Mouse (Mus musculus) hindbrain, embryonic 15.5 days (tissue): ENCODE results near the gene Iqschfp. TPM values are rescaled to one million over a fixed set of nuclear protein-coding genes. Genes with fewer than 3 reads are reported as not detected.
A peak's percentile ranks its signal among the peaks of the same experiment; 100 is the strongest.

Experiments
- ATAC-seq: fragments of 200-750 bp; cut with Nextera tagmentation; 2 replicates; pipeline ENCODE4 v1.8.0; 2017; ENCODE audit warnings: low read depth, moderate number of reproducible peaks, moderate TSS enrichment; ENCODE audit not compliant: low FRiP score
- H3K27ac ChIP-seq: fragments of 300-500 bp; sonication (generic); replicated peaks from 2 replicates; pipeline ENCODE4 v1.5.1; 2015; ENCODE audit warnings: mild to moderate bottlenecking, inconsistent platforms
- H3K27me3 ChIP-seq: fragments of 300-500 bp; sonication (generic); 2 replicates; pipeline ENCODE4 v1.6.1; 2015; ENCODE audit warnings: control low read depth, inconsistent platforms
- H3K36me3 ChIP-seq: fragments of 300-500 bp; sonication (generic); 2 replicates; pipeline ENCODE4 v1.6.1; 2015; ENCODE audit warnings: control low read depth, inconsistent platforms
- H3K4me1 ChIP-seq: fragments of 300-500 bp; sonication (generic); replicated peaks from 2 replicates; pipeline ENCODE4 v1.6.1; 2015; ENCODE audit warnings: control low read depth, inconsistent platforms
- H3K4me2 ChIP-seq: fragments of 300-500 bp; sonication (generic); 2 replicates; pipeline ENCODE4 v1.6.1; 2015; ENCODE audit warnings: moderate library complexity, mild to moderate bottlenecking, inconsistent platforms
- H3K4me3 ChIP-seq: fragments of 300-500 bp; sonication (generic); 2 replicates; pipeline ENCODE4 v1.5.1; 2015; ENCODE audit warnings: mild to moderate bottlenecking, inconsistent platforms
- H3K9ac ChIP-seq: fragments of 300-500 bp; sonication (generic); 2 replicates; pipeline ENCODE4 v1.6.1; 2015; ENCODE audit warnings: inconsistent platforms
- H3K9me3 ChIP-seq: fragments of 300-500 bp; sonication (generic); 2 replicates; pipeline ENCODE4 v1.6.1; 2016; ENCODE audit warnings: control low read depth, inconsistent platforms
- WGBS: fragments of 180-500 bp; shearing (Covaris S2); methylation state at CpG from one replicate; pipeline ENCODE4 v1.1.7; 2015; 5-methylcytosine and 5-hydroxymethylcytosine counted together
- polyA plus RNA-seq: library from polyadenylated mRNA; unstranded; fragments of >200 nt; fragmentation: Nextera tagmentation; extraction: Ambion mirVana; gene quantifications from 2 replicates; pipeline ENCODE4 v1.2.1, GENCODE M21; 2015

Iqschfp gene
- polyA plus RNA-seq, 1 experiment from 2014 or later: 7.3 TPM

DNA sequence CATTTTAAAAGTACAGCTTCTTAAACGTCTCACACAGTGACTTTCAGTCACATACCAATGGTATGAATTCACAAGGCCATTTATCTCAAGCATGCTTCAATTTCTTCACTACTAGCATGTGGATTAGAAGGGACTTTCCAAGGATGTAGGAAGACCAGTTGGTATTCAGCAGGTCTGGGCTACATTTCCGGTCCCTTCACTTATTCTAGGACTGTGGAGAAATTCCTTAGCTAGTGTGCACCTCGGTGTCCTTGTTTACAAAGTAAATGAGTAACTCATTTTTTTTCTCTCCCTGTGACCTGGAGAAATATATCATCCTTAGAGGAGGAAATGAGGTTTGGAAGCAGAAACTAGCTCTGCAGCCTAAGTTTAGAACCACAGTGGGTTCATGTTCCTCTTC, 578.0 kb downstream of the Iqschfp start:
- WGBS: 52% methylated on average over 3 of the region's 3 CpGs
- Histone ChIP-seq H3K4me1 (peaks cover 9% of the 10 kb centered on the region), H3K27me3 (0 out of 2 replicates have a peak, but pooled peaks cover 3% of the 10 kb centered on the region), H3K9me3 (no peaks in the 10 kb centered on the region), H3K27ac (no peak overlapping the region), H3K4me2 (no peak overlapping the region), H3K36me3 (no peaks in the 10 kb centered on the region), H3K9ac (no peak overlapping the region), H3K4me3 (no peak overlapping the region)
- no peak for ATAC-seq

DNA sequence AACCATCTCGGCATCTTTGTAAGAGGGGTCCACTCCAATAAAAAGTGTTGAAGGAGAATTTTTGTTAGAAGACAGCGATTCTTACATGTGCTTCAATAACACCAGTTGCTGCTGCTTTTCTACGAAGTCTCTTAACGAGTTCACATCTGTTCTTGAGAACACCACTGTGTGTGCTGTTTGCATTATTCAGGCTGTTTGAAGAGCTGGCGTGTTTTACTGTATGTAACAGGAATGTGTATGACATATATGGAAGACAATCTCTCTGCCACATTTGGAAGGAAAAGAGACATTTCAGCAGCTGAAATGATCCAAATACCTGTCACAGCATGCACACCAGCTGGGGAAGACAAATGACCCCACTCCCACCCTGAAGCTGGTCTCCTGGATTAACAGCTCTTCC, 578.6 kb downstream of the Iqschfp start:
- no peak overlapping the region for H3K27ac ChIP-seq
- ATAC-seq: no peak

DNA sequence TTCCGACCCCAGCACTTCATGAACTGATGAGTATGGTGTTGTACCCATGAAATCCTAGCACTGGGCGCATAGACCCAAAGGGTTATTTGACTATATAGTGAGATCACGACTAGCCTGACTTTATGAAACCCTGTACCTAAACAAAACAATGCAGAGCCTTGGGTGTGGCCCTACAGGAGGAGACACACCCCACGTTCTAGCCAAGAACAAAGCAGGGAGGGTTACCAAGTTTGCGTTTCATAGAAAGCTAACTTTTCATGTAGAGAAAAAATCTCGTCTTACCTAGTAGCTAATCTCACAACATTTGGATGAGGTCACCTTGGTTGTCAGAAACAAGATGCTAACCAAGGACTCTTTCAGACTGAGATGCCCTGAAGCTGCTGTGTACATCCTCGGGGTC, 584.3 kb downstream of the Iqschfp start:
- no peaks in the 10 kb centered on the region for H3K9me3 ChIP-seq
- H3K4me2 ChIP-seq: no peak overlapping the region
- WGBS: 94% methylated on average over 7 of the region's 7 CpGs
- no peaks in the 10 kb centered on the region for H3K27me3 ChIP-seq
- no peak overlapping the region for H3K9ac ChIP-seq
- no peaks in the 10 kb centered on the region for H3K4me1 ChIP-seq
- H3K27ac ChIP-seq: no peak overlapping the region
- no peaks in the 10 kb centered on the region for H3K36me3 ChIP-seq
- H3K4me3 ChIP-seq: no peak overlapping the region
- ATAC-seq: no peak

More for the DNA sequence above, 578.6 kb downstream of the Iqschfp start:
- WGBS: 72% methylated on average over 5 of the region's 5 CpGs
- Histone ChIP-seq H3K9me3 (no peaks in the 10 kb centered on the region), H3K4me3 (no peak overlapping the region), H3K9ac (no peak overlapping the region), H3K27me3 (0 out of 2 replicates have a peak, but pooled peaks cover 3% of the 10 kb centered on the region), H3K36me3 (no peaks in the 10 kb centered on the region), H3K4me1 (peaks cover 9% of the 10 kb centered on the region), H3K4me2 (no peak overlapping the region)

- no peak overlapping the region for H3K4me2 ChIP-seq
- H3K27me3 ChIP-seq: no peaks in the 10 kb centered on the region
- H3K9me3 ChIP-seq: no peaks in the 10 kb centered on the region
- H3K9ac ChIP-seq: no peak overlapping the region
- H3K4me3 ChIP-seq: no peak overlapping the region
- no peaks in the 10 kb centered on the region for H3K36me3 ChIP-seq
- no peaks in the 10 kb centered on the region for H3K4me1 ChIP-seq
- no peak for ATAC-seq
- no peak overlapping the region for H3K27ac ChIP-seq
- 36% methylated on average over 2 of the region's 2 CpGs for WGBS
Measured at GRCm38 (mm10) chr3:68477478-68477877, 585.4 kb downstream of the Iqschfp start.

DNA sequence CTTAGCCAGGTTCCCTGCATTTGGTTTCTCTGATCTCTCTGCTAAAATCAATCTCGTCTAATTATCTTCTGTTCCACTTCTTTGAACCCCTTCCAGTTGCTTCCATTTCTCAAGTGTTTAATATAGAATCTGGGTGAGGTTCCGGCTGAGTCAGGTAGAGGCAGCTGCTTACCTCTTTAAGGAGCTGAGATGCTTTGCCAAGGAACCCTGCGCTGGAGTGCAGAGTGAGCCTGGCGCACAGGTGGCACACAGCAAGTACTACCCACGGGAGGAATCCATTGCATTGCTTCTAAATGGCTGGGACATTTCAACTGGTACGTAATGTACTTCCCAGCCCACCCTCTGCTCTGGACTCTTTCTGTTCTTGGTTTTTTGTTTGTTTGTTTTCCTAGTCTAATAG, 587.2 kb downstream of the Iqschfp start:
- Histone ChIP-seq H3K36me3 (no peaks in the 10 kb centered on the region), H3K4me3 (no peak overlapping the region), H3K9ac (no peak overlapping the region), H3K27ac (no peak overlapping the region), H3K4me2 (no peak overlapping the region), H3K9me3 (no peaks in the 10 kb centered on the region), H3K4me1 (no peaks in the 10 kb centered on the region), H3K27me3 (no peaks in the 10 kb centered on the region)
- WGBS: 69% methylated on average over 6 of the region's 6 CpGs
- ATAC-seq: no peak

GRCm38 (mm10) chr3:68483517-68483916, 591.5 kb downstream of the Iqschfp start:
- no peak overlapping the region for H3K27ac ChIP-seq
- 90% methylated on average over 3 of the region's 3 CpGs for WGBS
- ATAC-seq: no peak
- H3K4me1 ChIP-seq: no peaks in the 10 kb centered on the region
- no peak overlapping the region for H3K4me2 ChIP-seq
- H3K9ac ChIP-seq: no peak overlapping the region
- H3K36me3 ChIP-seq: no peaks in the 10 kb centered on the region
- no peak overlapping the region for H3K4me3 ChIP-seq
- H3K9me3 ChIP-seq: no peaks in the 10 kb centered on the region
- H3K27me3 ChIP-seq: no peaks in the 10 kb centered on the region

GRCm38 (mm10) chr3:68484021-68484420, 592.0 kb downstream of the Iqschfp start:
- no peak overlapping the region for H3K4me3 ChIP-seq
- H3K36me3 ChIP-seq: no peaks in the 10 kb centered on the region
- no peaks in the 10 kb centered on the region for H3K4me1 ChIP-seq
- no peak overlapping the region for H3K27ac ChIP-seq
- no peak overlapping the region for H3K9ac ChIP-seq
- WGBS: 87% methylated on average over 9 of the region's 9 CpGs
- no peak overlapping the region for H3K4me2 ChIP-seq
- ATAC-seq: no peak
- no peaks in the 10 kb centered on the region for H3K9me3 ChIP-seq
- no peaks in the 10 kb centered on the region for H3K27me3 ChIP-seq

- no peak for ATAC-seq
- Histone ChIP-seq H3K9me3 (no peaks in the 10 kb centered on the region), H3K4me3 (no peak overlapping the region), H3K4me1 (no peaks in the 10 kb centered on the region), H3K4me2 (no peak overlapping the region), H3K36me3 (no peaks in the 10 kb centered on the region), H3K9ac (no peak overlapping the region), H3K27ac (no peak overlapping the region), H3K27me3 (no peaks in the 10 kb centered on the region)
- 90% methylated on average over 4 of the region's 4 CpGs for WGBS
Measured at GRCm38 (mm10) chr3:68484561-68484960, 592.5 kb downstream of the Iqschfp start.

DNA sequence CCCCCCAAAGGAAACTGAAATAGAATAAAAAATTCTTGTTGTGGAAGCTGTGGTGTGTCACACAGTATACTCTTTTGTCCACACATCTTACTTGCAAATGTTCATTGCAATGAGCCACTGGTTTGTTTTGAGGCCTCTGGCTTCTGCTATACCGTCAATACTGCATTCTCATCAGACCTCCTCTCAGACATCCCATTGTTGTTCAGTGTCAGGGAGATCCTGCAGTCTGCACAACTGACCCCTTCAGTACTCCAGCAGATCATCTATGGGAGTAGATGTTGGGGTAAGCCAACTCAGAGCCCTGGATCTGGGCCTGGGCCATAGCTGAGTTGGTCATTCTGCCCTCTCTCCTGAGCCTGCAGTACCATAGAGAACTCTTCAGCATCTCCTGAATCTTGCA, 595.6 kb downstream of the Iqschfp start:
- Histone ChIP-seq H3K4me3 (no peak overlapping the region), H3K27ac (no peak overlapping the region), H3K9me3 (no peaks in the 10 kb centered on the region), H3K4me2 (no peak overlapping the region), H3K4me1 (0 out of 2 replicates have a peak, but pooled peaks cover 3% of the 10 kb centered on the region), H3K9ac (no peak overlapping the region), H3K36me3 (no peaks in the 10 kb centered on the region), H3K27me3 (0 out of 2 replicates have a peak, but pooled peaks cover 2% of the 10 kb centered on the region)
- 48% methylated on average over 1 of the region's 1 CpGs for WGBS
- ATAC-seq: no peak

DNA sequence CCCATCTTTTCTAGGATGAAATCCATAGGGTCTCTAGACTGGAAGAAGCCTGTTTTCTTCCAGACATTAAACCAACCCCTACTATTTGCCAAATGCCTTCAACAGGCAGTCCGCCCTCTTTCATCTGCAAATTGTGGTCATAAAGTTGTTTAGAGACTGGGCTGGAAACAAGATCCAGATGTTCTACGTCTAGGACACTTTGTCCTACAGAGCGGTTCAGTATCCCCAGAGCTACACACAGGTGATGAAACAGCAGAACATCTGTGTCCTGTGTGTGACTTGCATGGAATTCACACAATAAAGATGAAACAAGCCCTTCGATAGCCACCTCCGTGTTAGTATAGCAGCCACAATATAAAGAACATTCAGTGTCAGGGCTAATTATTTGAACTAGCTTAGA, 596.3 kb downstream of the Iqschfp start:
- no peaks in the 10 kb centered on the region for H3K36me3 ChIP-seq
- H3K27ac ChIP-seq: no peak overlapping the region
- 0 out of 2 replicates have a peak, but pooled peaks cover 2% of the 10 kb centered on the region for H3K27me3 ChIP-seq
- H3K4me3 ChIP-seq: no peak overlapping the region
- H3K9me3 ChIP-seq: no peaks in the 10 kb centered on the region
- 76% methylated on average over 5 of the region's 5 CpGs for WGBS
- peaks cover 10% of the 10 kb centered on the region for H3K4me1 ChIP-seq
- no peak overlapping the region for H3K4me2 ChIP-seq
- H3K9ac ChIP-seq: no peak overlapping the region
- ATAC-seq: no peak

- no peak overlapping the region for H3K9ac ChIP-seq
- no peaks in the 10 kb centered on the region for H3K36me3 ChIP-seq
- H3K27me3 ChIP-seq: 0 out of 2 replicates have a peak, but pooled peaks cover 2% of the 10 kb centered on the region
- no peak overlapping the region for H3K27ac ChIP-seq
- 69% methylated on average over 6 of the region's 6 CpGs for WGBS
- no peaks in the 10 kb centered on the region for H3K9me3 ChIP-seq
- H3K4me2 ChIP-seq: no peak overlapping the region
- ATAC-seq: no peak
- H3K4me1 ChIP-seq: peaks cover 22% of the 10 kb centered on the region
- H3K4me3 ChIP-seq: no peak overlapping the region
Measured at GRCm38 (mm10) chr3:68491516-68491915, 599.5 kb downstream of the Iqschfp start.

GRCm38 (mm10) chr3:68492066-68492465, 600.0 kb downstream of the Iqschfp start:
- H3K27ac ChIP-seq: no peak overlapping the region
- no peak for ATAC-seq
- H3K9ac ChIP-seq: no peak overlapping the region
- no peak overlapping the region for H3K4me2 ChIP-seq
- H3K36me3 ChIP-seq: no peaks in the 10 kb centered on the region
- H3K4me1 ChIP-seq: peaks cover 23% of the 10 kb centered on the region
- WGBS: 75% methylated on average over 1 of the region's 1 CpGs
- no peak overlapping the region for H3K4me3 ChIP-seq
- H3K27me3 ChIP-seq: 0 out of 2 replicates have a peak, but pooled peaks cover 2% of the 10 kb centered on the region
- H3K9me3 ChIP-seq: no peaks in the 10 kb centered on the region

DNA sequence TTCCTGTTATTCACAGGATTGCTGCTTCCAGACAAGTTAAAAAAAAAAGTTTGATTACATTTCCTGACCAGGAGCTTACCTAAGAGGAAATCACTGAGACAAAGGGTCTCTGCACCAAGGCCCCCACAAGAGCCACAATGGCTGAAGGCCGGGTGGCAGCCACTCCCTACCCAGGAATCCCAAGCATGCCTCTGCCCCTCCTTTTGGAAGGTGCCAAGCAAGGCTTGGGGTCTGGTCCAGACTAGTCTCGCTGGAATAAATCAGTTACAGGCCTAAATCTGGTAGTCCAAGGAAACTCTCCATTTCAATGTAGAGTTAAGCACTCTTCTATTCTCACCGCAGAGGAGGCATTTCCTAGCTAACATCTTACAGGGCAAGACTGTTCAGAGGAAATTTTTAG, 600.5 kb downstream of the Iqschfp start:
- Histone ChIP-seq H3K4me3 (no peak overlapping the region), H3K27ac (peak overlapping the region; percentile 86; the same call in 1 of the 2 replicates), H3K36me3 (no peaks in the 10 kb centered on the region), H3K4me2 (peak overlapping the region; percentile 89), H3K27me3 (0 out of 2 replicates have a peak, but pooled peaks cover 2% of the 10 kb centered on the region), H3K9ac (no peak overlapping the region), H3K4me1 (peaks cover 27% of the 10 kb centered on the region), H3K9me3 (no peaks in the 10 kb centered on the region)
- ATAC-seq: no peak
- WGBS: 32% methylated on average over 3 of the region's 3 CpGs
